Mouse (Mus musculus) forebrain, embryonic 14.5 days (tissue): Measurements from ENCODE around the gene A130010J15Rik. TPM values are rescaled to one million over a fixed set of nuclear protein-coding genes. Genes with fewer than 3 reads are reported as not detected.

Source experiments
- ATAC-seq: fragments of 200-750 bp; cut with Nextera tagmentation; 2 replicates; pipeline ENCODE4 v1.8.0; 2017; ENCODE audit warnings: mild to moderate bottlenecking, moderate library complexity
- DNase-seq: peaks from one replicate; pipeline ENCODE4 v3.0.0-alpha.2; 2015; ENCODE audit warnings: low spot score
- H3K27ac ChIP-seq: fragments of 300-500 bp; sonication (generic); 2 replicates; pipeline ENCODE4 v1.5.1; 2014; ENCODE audit warnings: low read depth, mild to moderate bottlenecking, control low read depth, low read length, moderate library complexity
- H3K27me3 ChIP-seq: fragments of 300-500 bp; sonication (generic); replicated peaks from 2 replicates; pipeline ENCODE4 v1.6.1; 2014; ENCODE audit warnings: low read length, control low read depth, mixed read lengths; ENCODE audit not compliant: control insufficient read depth, insufficient read depth
- H3K36me3 ChIP-seq: fragments of 300-500 bp; sonication (generic); 2 replicates; pipeline ENCODE4 v1.6.1; 2014; ENCODE audit warnings: low read length, control low read depth; ENCODE audit not compliant: control insufficient read depth, insufficient read depth
- H3K4me1 ChIP-seq: fragments of 300-500 bp; sonication (generic); 2 replicates; pipeline ENCODE4 v1.6.1; 2014; ENCODE audit warnings: antibody characterized with exemption, low read length, control low read depth; ENCODE audit not compliant: control insufficient read depth, insufficient read depth
- H3K4me2 ChIP-seq: fragments of 300-500 bp; sonication (generic); 2 replicates; pipeline ENCODE4 v1.6.1; 2014; ENCODE audit warnings: mild to moderate bottlenecking, control low read depth, low read length
- H3K4me3 ChIP-seq: fragments of 300-500 bp; sonication (generic); 2 replicates; pipeline ENCODE4 v1.5.1; 2014; ENCODE audit warnings: low read depth, low read length, control low read depth
- H3K9ac ChIP-seq: fragments of 300-500 bp; sonication (generic); 2 replicates; pipeline ENCODE4 v1.6.1; 2014; ENCODE audit warnings: mild to moderate bottlenecking, low read length, control low read depth, moderate library complexity
- H3K9me3 ChIP-seq: fragments of 300-500 bp; sonication (generic); replicated peaks from 2 replicates; pipeline ENCODE4 v1.6.1; 2016; ENCODE audit warnings: low read length, control low read depth, mixed read lengths; ENCODE audit not compliant: control insufficient read depth
- WGBS: fragments of 180-500 bp; shearing (Covaris S2); extraction: QIAGEN DNeasy Blood & Tissue Kit; methylation state at CpG from one replicate; pipeline ENCODE4 v1.1.7; 2014; 5-methylcytosine and 5-hydroxymethylcytosine counted together
- polyA plus RNA-seq: library from polyadenylated mRNA; unstranded; fragments of >200 nt; fragmentation: Nextera tagmentation; extraction: Ambion mirVana; gene quantifications from 2 replicates; pipeline ENCODE4 v1.2.1, GENCODE M21; 2014

Gene A130010J15Rik
- polyA plus RNA-seq, 1 experiment from 2014 or later = 13.3 TPM

- ATAC-seq (peak; percentile 97), DNase-seq (peak; percentile 75)
- Histone ChIP-seq H3K4me2 (no peak overlapping the region), H3K27ac (peak overlapping the region; percentile 50), H3K4me3 (no peak overlapping the region), H3K9ac (no peak overlapping the region), H3K4me1 (peaks cover 4% of the 10 kb centered on the region; the same call in 1 of the 2 replicates), H3K27me3 (no peaks in the 10 kb centered on the region), H3K9me3 (no peaks in the 10 kb centered on the region), H3K36me3 (no peaks in the 10 kb centered on the region)
- 8% methylated on average over 9 of the region's 9 CpGs for WGBS
Measured at GRCm38 (mm10) chr1:193189151-193189621, 21.3 kb downstream of the A130010J15Rik start.

GRCm38 (mm10) chr1:193189771-193190170 is 21.9 kb downstream of the A130010J15Rik start:
- Histone ChIP-seq H3K36me3 (no peaks in the 10 kb centered on the region), H3K4me3 (no peak overlapping the region), H3K9me3 (no peaks in the 10 kb centered on the region), H3K27me3 (no peaks in the 10 kb centered on the region), H3K4me1 (peaks cover 4% of the 10 kb centered on the region; the same call in 1 of the 2 replicates), H3K9ac (no peak overlapping the region), H3K4me2 (no peak overlapping the region), H3K27ac (peak overlapping the region; percentile 50)
- ATAC-seq = 0 out of 2 replicates have a peak, but pooled peaks have one; percentile 6
- DNase-seq = no peak
- 63% methylated on average over 3 of the region's 3 CpGs for WGBS

- DNase-seq (no peak), ATAC-seq (no peak)
- Histone ChIP-seq H3K4me3 (no peak overlapping the region), H3K36me3 (no peaks in the 10 kb centered on the region), H3K27ac (no peak overlapping the region), H3K4me2 (no peak overlapping the region), H3K9me3 (no peaks in the 10 kb centered on the region), H3K9ac (no peak overlapping the region), H3K4me1 (peaks cover 4% of the 10 kb centered on the region; the same call in 1 of the 2 replicates), H3K27me3 (no peaks in the 10 kb centered on the region)
- WGBS = 91% methylated on average over 7 of the region's 7 CpGs
Measured at GRCm38 (mm10) chr1:193191675-193192283, 23.9 kb downstream of the A130010J15Rik start.

GRCm38 (mm10) chr1:193194416-193195140 is 26.7 kb downstream of the A130010J15Rik start:
- H3K4me3 ChIP-seq = no peak overlapping the region
- no peaks in the 10 kb centered on the region for H3K36me3 ChIP-seq
- WGBS = 68% methylated on average over 3 of the region's 3 CpGs
- H3K4me1 ChIP-seq = no peaks in the 10 kb centered on the region
- no peak overlapping the region for H3K9ac ChIP-seq
- no peaks in the 10 kb centered on the region for H3K9me3 ChIP-seq
- DNase-seq (no peak), ATAC-seq (no peak)
- H3K27me3 ChIP-seq = no peaks in the 10 kb centered on the region
- H3K4me2 ChIP-seq = no peak overlapping the region
- no peak overlapping the region for H3K27ac ChIP-seq

- Histone ChIP-seq H3K36me3 (no peaks in the 10 kb centered on the region), H3K9me3 (no peaks in the 10 kb centered on the region), H3K27me3 (no peaks in the 10 kb centered on the region), H3K4me1 (no peaks in the 10 kb centered on the region), H3K4me3 (no peak overlapping the region), H3K9ac (no peak overlapping the region), H3K4me2 (no peak overlapping the region), H3K27ac (no peak overlapping the region)
- ATAC-seq (no peak), DNase-seq (no peak)
- 69% methylated on average over 3 of the region's 3 CpGs for WGBS
Measured at GRCm38 (mm10) chr1:193195169-193195810, 27.4 kb downstream of the A130010J15Rik start.

- H3K27me3 ChIP-seq = no peaks in the 10 kb centered on the region
- no peak overlapping the region for H3K9ac ChIP-seq
- no peak overlapping the region for H3K27ac ChIP-seq
- 92% methylated on average over 18 of the region's 18 CpGs for WGBS
- no peaks in the 10 kb centered on the region for H3K9me3 ChIP-seq
- DNase-seq (no peak), ATAC-seq (no peak)
- no peak overlapping the region for H3K4me3 ChIP-seq
- no peaks in the 10 kb centered on the region for H3K4me1 ChIP-seq
- H3K36me3 ChIP-seq = no peaks in the 10 kb centered on the region
- no peak overlapping the region for H3K4me2 ChIP-seq
Measured at GRCm38 (mm10) chr1:193197494-193198205, 29.8 kb downstream of the A130010J15Rik start.

- DNase-seq = no peak
- Histone ChIP-seq H3K4me2 (no peak overlapping the region), H3K27ac (no peak overlapping the region), H3K4me1 (no peaks in the 10 kb centered on the region), H3K4me3 (no peak overlapping the region), H3K36me3 (no peaks in the 10 kb centered on the region), H3K9me3 (no peaks in the 10 kb centered on the region), H3K27me3 (no peaks in the 10 kb centered on the region), H3K9ac (no peak overlapping the region)
- WGBS = 83% methylated on average over 2 of the region's 2 CpGs
- ATAC-seq = no peak
Measured at GRCm38 (mm10) chr1:193198312-193198711, 30.5 kb downstream of the A130010J15Rik start.

GRCm38 (mm10) chr1:193200640-193201382 is 33.0 kb downstream of the A130010J15Rik start:
- H3K9ac ChIP-seq = no peak overlapping the region
- WGBS = 89% methylated on average over 8 of the region's 8 CpGs
- no peak for ATAC-seq
- no peak overlapping the region for H3K4me3 ChIP-seq
- H3K36me3 ChIP-seq = no peaks in the 10 kb centered on the region
- H3K27me3 ChIP-seq = no peaks in the 10 kb centered on the region
- no peak for DNase-seq
- no peaks in the 10 kb centered on the region for H3K4me1 ChIP-seq
- H3K9me3 ChIP-seq = no peaks in the 10 kb centered on the region
- no peak overlapping the region for H3K27ac ChIP-seq
- no peak overlapping the region for H3K4me2 ChIP-seq
